Mouse (Mus musculus) G1E (cell line): Measurements from ENCODE around the gene Atg7.

Experiments used
- CTCF ChIP-seq: IDR thresholded peaks from 2 replicates; pipeline ENCODE4 v1.5.1; 2012; ENCODE audit warnings: low read depth, low read length, inconsistent platforms, mixed read lengths
- GATA1 ChIP-seq: IDR thresholded peaks from 2 replicates; pipeline ENCODE4 v1.6.1; 2012; ENCODE audit warnings: borderline replicate concordance, low read length, inconsistent platforms, mixed read lengths
- GATA2 ChIP-seq: IDR thresholded peaks from 2 replicates; pipeline ENCODE4 v1.6.1; 2012; ENCODE audit warnings: low read depth, low read length, inconsistent platforms, borderline replicate concordance
- POLR2AphosphoS5 ChIP-seq: IDR thresholded peaks from 2 replicates; pipeline ENCODE4 v1.6.1; 2012; ENCODE audit warnings: low read depth, low read length, inconsistent platforms; ENCODE audit not compliant: insufficient replicate concordance
- TAL1 ChIP-seq: conservative IDR thresholded peaks from 2 replicates; pipeline ENCODE4 v1.6.1; 2012; ENCODE audit warnings: low read depth, low read length, inconsistent platforms, mixed read lengths

GRCm38 (mm10) chr6:114891771-114892170 lies 248.9 kb downstream of the Atg7 start:
- TF ChIP-seq CTCF = no peak
- TF ChIP-seq TAL1 = no peak
- no peak for TF ChIP-seq GATA2
- TF ChIP-seq POLR2AphosphoS5 = no peak
- no peak for TF ChIP-seq GATA1
